Mouse (Mus musculus) erythroblast, embryonic 14.5 days (primary cell): ENCODE data around the gene Gpx7. TPM values are rescaled to one million over a fixed set of nuclear protein-coding genes. Genes with fewer than 3 reads are reported as not detected.

Source experiments
- H3K27me3 ChIP-seq: 2 replicates; pipeline ENCODE4 v1.6.1; 2012; ENCODE audit warnings: inconsistent platforms; ENCODE audit not compliant: control insufficient read depth
- H3K36me3 ChIP-seq: 2 replicates; pipeline ENCODE4 v1.6.1; 2012; ENCODE audit warnings: mild to moderate bottlenecking, inconsistent platforms; ENCODE audit not compliant: control insufficient read depth
- H3K4me1 ChIP-seq: 2 replicates; pipeline ENCODE4 v1.6.1; 2012; ENCODE audit warnings: inconsistent platforms; ENCODE audit not compliant: control insufficient read depth
- H3K4me3 ChIP-seq: replicated peaks from 2 replicates; pipeline ENCODE3; 2012; ENCODE audit warnings: moderate library complexity, mild to moderate bottlenecking, inconsistent platforms
- H3K9me3 ChIP-seq: 2 replicates; pipeline ENCODE4 v1.6.1; 2012; ENCODE audit warnings: low read length, inconsistent platforms, mixed read lengths; ENCODE audit not compliant: control insufficient read depth
- GATA1 ChIP-seq: IDR thresholded peaks from 2 replicates; pipeline ENCODE4 v1.6.1; 2012; ENCODE audit warnings: low read length, inconsistent platforms, mixed read lengths
- TAL1 ChIP-seq: IDR thresholded peaks from 3 replicates; pipeline ENCODE4 v1.6.1; 2012; ENCODE audit warnings: low read length, inconsistent platforms, mixed read lengths
- polyA plus RNA-seq: library from polyadenylated mRNA; stranded (reverse); fragments of >175 nt; gene quantifications from 2 replicates; pipeline ENCODE4 v1.2.3, GENCODE M21; 2012

Gpx7 gene
- polyA plus RNA-seq, 1 experiment, result not detected

GRCm38 (mm10) chr4:108431561-108431936 lies 24.8 kb upstream of the Gpx7 start:
- Histone ChIP-seq H3K27me3 (no peaks in the 10 kb centered on the region), H3K36me3 (no peaks in the 10 kb centered on the region), H3K4me3 (no peak overlapping the region), H3K9me3 (no peaks in the 10 kb centered on the region), H3K4me1 (peaks cover 5% of the 10 kb centered on the region)
- no peak for TF ChIP-seq TAL1
- TF ChIP-seq GATA1, result no peak

- H3K4me3 ChIP-seq, result no peak overlapping the region
- TF ChIP-seq GATA1 (no peak), TAL1 (no peak)
- no peaks in the 10 kb centered on the region for H3K27me3 ChIP-seq
- no peaks in the 10 kb centered on the region for H3K9me3 ChIP-seq
- no peaks in the 10 kb centered on the region for H3K36me3 ChIP-seq
- H3K4me1 ChIP-seq, result peaks cover 5% of the 10 kb centered on the region
These were observed 24.1 kb upstream of the Gpx7 start for GRCm38 (mm10) chr4:108430656-108431560.

- Histone ChIP-seq H3K4me3 (no peak overlapping the region), H3K9me3 (no peaks in the 10 kb centered on the region), H3K4me1 (peaks cover 5% of the 10 kb centered on the region), H3K36me3 (no peaks in the 10 kb centered on the region), H3K27me3 (no peaks in the 10 kb centered on the region)
- TF ChIP-seq TAL1 (no peak), GATA1 (no peak)
These were observed 21.6 kb upstream of the Gpx7 start for GRCm38 (mm10) chr4:108428341-108428721.

- Histone ChIP-seq H3K4me1 (peaks cover 5% of the 10 kb centered on the region), H3K36me3 (no peaks in the 10 kb centered on the region), H3K9me3 (no peaks in the 10 kb centered on the region), H3K4me3 (no peak overlapping the region), H3K27me3 (no peaks in the 10 kb centered on the region)
- TF ChIP-seq GATA1, result no peak
- TF ChIP-seq TAL1, result no peak
These were observed 21.1 kb upstream of the Gpx7 start for GRCm38 (mm10) chr4:108427719-108428340.

- Histone ChIP-seq H3K4me1 (peaks cover 5% of the 10 kb centered on the region), H3K36me3 (no peaks in the 10 kb centered on the region), H3K27me3 (no peaks in the 10 kb centered on the region), H3K9me3 (no peaks in the 10 kb centered on the region), H3K4me3 (no peak overlapping the region)
- TF ChIP-seq GATA1 (no peak), TAL1 (no peak)
These were observed 17.8 kb upstream of the Gpx7 start for GRCm38 (mm10) chr4:108424587-108424986.

- TF ChIP-seq GATA1, result no peak
- no peak for TF ChIP-seq TAL1
These were observed 860 bp upstream of the Gpx7 start for GRCm38 (mm10) chr4:108407621-108408020.

GRCm38 (mm10) chr4:108406138-108406860 lies 462 bp downstream of the Gpx7 start:
- no peaks in the 10 kb centered on the region for H3K36me3 ChIP-seq
- no peaks in the 10 kb centered on the region for H3K4me1 ChIP-seq
- no peak for TF ChIP-seq TAL1
- no peak for TF ChIP-seq GATA1
- H3K9me3 ChIP-seq, result 0 out of 2 replicates have a peak, but pooled peaks cover 2% of the 10 kb centered on the region
- peak overlapping the region; percentile 20 for H3K4me3 ChIP-seq
- H3K27me3 ChIP-seq, result peaks cover 31% of the 10 kb centered on the region

More at GRCm38 (mm10) chr4:108407621-108408020, 860 bp upstream of the Gpx7 start:
- 0 out of 2 replicates have a peak, but pooled peaks cover 2% of the 10 kb centered on the region for H3K9me3 ChIP-seq
- H3K4me1 ChIP-seq, result no peaks in the 10 kb centered on the region
- no peaks in the 10 kb centered on the region for H3K36me3 ChIP-seq
- H3K27me3 ChIP-seq, result peaks cover 31% of the 10 kb centered on the region
- H3K4me3 ChIP-seq, result no peak overlapping the region

GRCm38 (mm10) chr4:108405766-108406137 lies 1.0 kb downstream of the Gpx7 start:
- Histone ChIP-seq H3K27me3 (peaks cover 31% of the 10 kb centered on the region), H3K4me1 (no peaks in the 10 kb centered on the region), H3K36me3 (no peaks in the 10 kb centered on the region), H3K4me3 (no peak overlapping the region), H3K9me3 (0 out of 2 replicates have a peak, but pooled peaks cover 2% of the 10 kb centered on the region)
- TF ChIP-seq GATA1 (no peak), TAL1 (no peak)
